Mouse (Mus musculus) myocyte (in vitro differentiated cells): ENCODE measurements around the gene Apom.

ENCODE experiments used
- CEBPB ChIP-seq: IDR thresholded peaks from 2 replicates; pipeline ENCODE4 v1.6.1; 2011; ENCODE audit warnings: mild to moderate bottlenecking, moderate library complexity; ENCODE audit not compliant: poor library complexity, insufficient read depth, severe bottlenecking
- E2F4 ChIP-seq: IDR thresholded peaks from one replicate; pipeline ENCODE4 v1.6.1; 2011; ENCODE audit warnings: mild to moderate bottlenecking, control low read depth, moderate library complexity; ENCODE audit not compliant: insufficient read depth
- MAX ChIP-seq: IDR thresholded peaks from one replicate; pipeline ENCODE4 v1.6.1; 2011; ENCODE audit warnings: low read depth, mild to moderate bottlenecking, control low read depth
- MYOD1 ChIP-seq, 3 experiments: IDR thresholded peaks; one replicate each; pipeline ENCODE4 v1.6.1; 2011; ENCODE audit warnings: control low read depth in 2 of 3, low read depth in 2 of 3, mild to moderate bottlenecking in 2 of 3, moderate library complexity in 1 of 3; ENCODE audit not compliant: insufficient read length in 2 of 3, control insufficient read depth in 1 of 3
- POLR2A ChIP-seq: IDR thresholded peaks from one replicate; pipeline ENCODE4 v1.6.1; 2011; ENCODE audit warnings: low read depth, mild to moderate bottlenecking, control low read depth, moderate library complexity; ENCODE audit not compliant: insufficient read length
- POLR2AphosphoS2 ChIP-seq: IDR thresholded peaks from one replicate; pipeline ENCODE4 v1.6.1; 2011; ENCODE audit warnings: low read depth, control low read depth; ENCODE audit not compliant: insufficient read length
- REST ChIP-seq: IDR thresholded peaks from one replicate; pipeline ENCODE4 v1.6.1; 2011; ENCODE audit warnings: mild to moderate bottlenecking, control low read depth, moderate library complexity; ENCODE audit not compliant: insufficient read depth, insufficient read length
- TCF12 ChIP-seq: IDR thresholded peaks from one replicate; pipeline ENCODE4 v1.6.1; 2011; ENCODE audit warnings: mild to moderate bottlenecking, control low read depth; ENCODE audit not compliant: poor library complexity, insufficient read depth, severe bottlenecking
- USF1 ChIP-seq: IDR thresholded peaks from one replicate; pipeline ENCODE4 v1.6.1; 2011; ENCODE audit warnings: low read depth, mild to moderate bottlenecking, control low read depth, moderate library complexity

DNA sequence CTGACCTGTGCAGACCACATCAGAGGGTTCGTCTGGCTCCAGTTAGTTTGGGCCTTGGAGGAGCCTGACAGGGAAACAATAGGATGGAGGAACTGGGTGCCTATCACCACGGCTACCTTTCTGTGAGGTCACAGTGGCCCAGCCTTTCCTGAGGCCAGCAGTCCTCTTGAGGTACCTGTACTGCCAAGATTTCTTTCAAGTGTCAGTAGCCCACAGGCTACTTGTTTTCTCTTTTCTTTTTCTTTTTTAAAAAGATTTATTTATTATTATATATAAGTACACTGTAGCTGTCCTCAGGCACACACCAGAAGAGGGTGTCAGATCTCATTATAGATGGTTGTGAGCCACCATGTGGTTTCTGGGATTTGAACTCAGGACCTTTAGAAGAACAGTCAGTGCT lies 44.1 kb upstream of the Apom start, which contains the start of gene Aif1:
- TF ChIP-seq E2F4 (no peak), REST (no peak), MAX (no peak), USF1 (no peak), POLR2A (no peak), POLR2AphosphoS2 (no peak), MYOD1 (IDR thresholded peaks at IDR 0.05; ENCODE audit: control insufficient read depth in 1 of 3, insufficient read length in 2 of 3, low read depth in 2 of 3) (no peak), TCF12 (no peak), CEBPB (no peak)
